Mouse (Mus musculus) limb, embryonic 14.5 days (tissue): ENCODE data around the gene Fancc. TPM values are rescaled to one million over a fixed set of nuclear protein-coding genes. Genes with fewer than 3 reads are reported as not detected.

Experiments used
- ATAC-seq: fragments of 200-750 bp; cut with Nextera tagmentation; 2 replicates; pipeline ENCODE4 v1.8.0; 2017; ENCODE audit warnings: low read depth, moderate number of reproducible peaks, moderate TSS enrichment; ENCODE audit not compliant: low FRiP score
- DNase-seq: peaks from one replicate; pipeline ENCODE4 v3.0.0-alpha.2; 2015; ENCODE audit warnings: low spot score
- H3K27ac ChIP-seq: fragments of 300-500 bp; sonication (generic); replicated peaks from 2 replicates; pipeline ENCODE4 v1.5.1; 2014; ENCODE audit warnings: low read depth, mild to moderate bottlenecking, low read length, moderate library complexity, mixed read lengths
- H3K27me3 ChIP-seq: fragments of 300-500 bp; sonication (generic); 2 replicates; pipeline ENCODE4 v1.6.1; 2014; ENCODE audit warnings: low read length, mixed read lengths; ENCODE audit not compliant: control insufficient read depth, insufficient read depth
- H3K36me3 ChIP-seq: fragments of 300-500 bp; sonication (generic); 2 replicates; pipeline ENCODE4 v1.6.1; 2014; ENCODE audit warnings: mild to moderate bottlenecking, low read length, moderate library complexity, mixed read lengths; ENCODE audit not compliant: control insufficient read depth, insufficient read depth
- H3K4me1 ChIP-seq: fragments of 300-500 bp; sonication (generic); 2 replicates; pipeline ENCODE4 v1.6.1; 2014; ENCODE audit warnings: antibody characterized with exemption, low read length, mixed read lengths; ENCODE audit not compliant: control insufficient read depth, insufficient read depth
- H3K4me2 ChIP-seq: fragments of 300-500 bp; sonication (generic); replicated peaks from 2 replicates; pipeline ENCODE4 v1.6.1; 2014; ENCODE audit warnings: low read depth, mild to moderate bottlenecking, low read length, moderate library complexity; ENCODE audit not compliant: severe bottlenecking
- H3K4me3 ChIP-seq: fragments of 300-500 bp; sonication (generic); replicated peaks from 2 replicates; pipeline ENCODE4 v1.5.1; 2014; ENCODE audit warnings: low read length
- H3K9ac ChIP-seq: fragments of 300-500 bp; sonication (generic); 2 replicates; pipeline ENCODE4 v1.6.1; 2014; ENCODE audit warnings: mild to moderate bottlenecking, low read depth, low read length, moderate library complexity; ENCODE audit not compliant: severe bottlenecking
- H3K9me3 ChIP-seq: fragments of 300-500 bp; sonication (generic); 2 replicates; pipeline ENCODE4 v1.6.1; 2016; ENCODE audit warnings: low read length; ENCODE audit not compliant: control insufficient read depth
- POLR2A ChIP-seq: fragments of 200-500 bp; IDR thresholded peaks from 2 replicates; pipeline ENCODE4 v1.8.0; 2012; ENCODE audit warnings: inconsistent platforms, mild to moderate bottlenecking, moderate library complexity, borderline replicate concordance; ENCODE audit not compliant: insufficient read depth, insufficient read length; ENCODE audit errors: extremely low read depth
- WGBS: fragments of 180-500 bp; shearing (Covaris S2); extraction: QIAGEN DNeasy Blood & Tissue Kit; methylation state at CpG from one replicate; pipeline ENCODE4 v1.1.7; 2014; 5-methylcytosine and 5-hydroxymethylcytosine counted together
- polyA plus RNA-seq, 2 experiments: library from polyadenylated mRNA; depleted of rRNA in 1 of 2; stranded (reverse) in 1 of 2; unstranded in 1 of 2; fragments of >200 nt; fragmentation: Nextera tagmentation in 1 of 2; extraction: Ambion mirVana in 1 of 2; gene quantifications; 2 replicates each; pipeline versions ENCODE4 v1.2.1 to v1.2.3; 2012 to 2014

The Fancc gene
- polyA plus RNA-seq, 2 experiments, result 20.5 to 22.8 TPM

DNA sequence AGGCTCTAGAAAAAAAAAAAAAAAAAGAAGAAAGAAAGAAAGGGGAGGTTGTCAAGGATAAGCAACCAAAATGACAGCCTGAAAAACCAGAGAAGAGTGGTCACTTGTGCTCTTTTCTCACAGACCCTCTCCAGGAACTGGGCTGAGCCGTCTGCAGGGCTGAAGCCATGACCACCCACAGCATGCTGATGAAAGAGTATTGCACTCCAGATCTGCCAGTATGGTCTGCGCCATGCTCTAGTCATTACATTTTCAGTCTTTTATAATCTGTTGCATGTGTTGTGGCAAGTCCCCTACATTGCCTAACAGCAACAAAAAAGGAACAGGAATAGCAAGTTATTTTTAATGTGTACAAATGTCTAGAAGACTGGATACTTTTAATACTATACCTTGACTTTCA is 114.9 kb downstream of the Fancc start:
- ATAC-seq (no peak), DNase-seq (peak; percentile 5)
- H3K9ac ChIP-seq, result no peak overlapping the region
- H3K27ac ChIP-seq, result no peak overlapping the region
- H3K27me3 ChIP-seq, result no peaks in the 10 kb centered on the region
- H3K4me1 ChIP-seq, result no peaks in the 10 kb centered on the region
- no peaks in the 10 kb centered on the region for H3K36me3 ChIP-seq
- TF ChIP-seq POLR2A, result no peak
- no peaks in the 10 kb centered on the region for H3K9me3 ChIP-seq
- 41% methylated on average over 2 of the region's 2 CpGs for WGBS
- no peak overlapping the region for H3K4me3 ChIP-seq
- H3K4me2 ChIP-seq, result no peak overlapping the region

DNA sequence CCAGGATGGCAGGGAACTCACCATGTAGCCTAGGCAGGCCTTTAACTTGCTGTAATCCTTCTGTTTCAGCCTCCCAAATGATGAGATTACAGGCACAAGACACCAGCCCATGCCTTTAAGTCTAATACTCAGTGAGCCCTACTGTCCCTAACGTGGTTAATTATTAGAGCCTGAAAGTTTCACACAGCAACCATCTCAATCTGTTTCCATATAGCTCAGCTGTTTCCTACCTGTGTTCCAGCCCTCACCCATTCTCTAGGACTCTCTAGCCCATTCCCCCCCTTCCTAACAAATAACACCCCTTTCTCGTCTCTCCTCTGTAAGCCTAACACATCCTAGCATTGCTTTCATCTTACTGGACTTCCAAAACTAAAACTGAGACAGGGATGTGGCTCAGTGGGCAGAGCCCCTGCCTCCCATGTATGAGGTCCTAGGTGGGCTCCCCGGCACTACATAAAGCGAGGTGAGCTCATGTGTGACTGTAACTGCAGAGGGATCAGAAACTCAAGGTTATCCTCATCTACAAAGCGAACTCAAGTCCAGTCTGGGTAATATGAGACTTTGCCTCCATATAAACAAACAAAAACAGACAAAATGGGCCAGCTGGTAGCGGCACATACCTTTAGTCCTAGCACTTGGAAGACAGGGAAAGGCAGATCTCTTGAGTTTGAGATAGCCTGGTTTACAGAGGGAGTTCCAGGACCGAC is 123.5 kb downstream of the Fancc start:
- Histone ChIP-seq H3K4me2 (no peak overlapping the region), H3K9ac (no peak overlapping the region), H3K36me3 (no peaks in the 10 kb centered on the region), H3K4me3 (no peak overlapping the region), H3K4me1 (peaks cover 2% of the 10 kb centered on the region; the same call in 1 of the 2 replicates), H3K27ac (no peak overlapping the region), H3K27me3 (no peaks in the 10 kb centered on the region), H3K9me3 (no peaks in the 10 kb centered on the region)
- ATAC-seq (no peak), DNase-seq (no peak)
- no peak for TF ChIP-seq POLR2A
- WGBS, result 82% methylated on average over 7 of the region's 7 CpGs

GRCm38 (mm10) chr13:63361755-63362154 is 135.3 kb downstream of the Fancc start:
- H3K9me3 ChIP-seq, result no peaks in the 10 kb centered on the region
- ATAC-seq (no peak), DNase-seq (no peak)
- no peak overlapping the region for H3K9ac ChIP-seq
- peaks cover 3% of the 10 kb centered on the region; the same call in 1 of the 2 replicates for H3K4me1 ChIP-seq
- no peak overlapping the region for H3K4me3 ChIP-seq
- TF ChIP-seq POLR2A, result no peak
- no peak overlapping the region for H3K27ac ChIP-seq
- no peaks in the 10 kb centered on the region for H3K27me3 ChIP-seq
- H3K4me2 ChIP-seq, result no peak overlapping the region
- no peaks in the 10 kb centered on the region for H3K36me3 ChIP-seq
- WGBS, result 80% methylated on average over 3 of the region's 3 CpGs

GRCm38 (mm10) chr13:63360111-63360885 is 136.8 kb downstream of the Fancc start:
- Histone ChIP-seq H3K27ac (no peak overlapping the region), H3K9me3 (no peaks in the 10 kb centered on the region), H3K4me2 (no peak overlapping the region), H3K36me3 (no peaks in the 10 kb centered on the region), H3K27me3 (no peaks in the 10 kb centered on the region), H3K9ac (no peak overlapping the region), H3K4me3 (no peak overlapping the region), H3K4me1 (peaks cover 3% of the 10 kb centered on the region; the same call in 1 of the 2 replicates)
- WGBS, result 66% methylated on average over 4 of the region's 4 CpGs
- no peak for TF ChIP-seq POLR2A
- no peak for ATAC-seq
- no peak for DNase-seq

DNA sequence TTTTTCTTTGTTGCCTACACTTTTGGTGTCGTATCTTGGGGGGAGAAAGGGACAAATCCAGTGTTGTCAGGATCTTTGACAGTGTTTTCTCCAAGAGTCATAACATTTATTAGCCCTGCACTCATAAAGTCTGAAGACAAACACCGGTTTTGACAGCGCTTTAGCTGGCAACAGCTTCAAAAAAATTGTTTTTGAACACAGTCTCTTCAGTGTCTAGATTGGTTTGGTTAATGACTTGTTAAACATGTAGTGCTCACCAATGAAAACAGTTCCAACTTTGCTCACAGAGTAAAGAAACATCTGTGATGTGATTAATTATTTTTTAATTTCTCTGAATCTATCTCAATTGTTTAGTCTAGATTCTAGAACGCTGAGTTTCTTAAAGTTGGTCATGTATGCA is 137.7 kb downstream of the Fancc start:
- H3K27me3 ChIP-seq, result no peaks in the 10 kb centered on the region
- peaks cover 3% of the 10 kb centered on the region; the same call in 1 of the 2 replicates for H3K4me1 ChIP-seq
- no peak overlapping the region for H3K9ac ChIP-seq
- no peak overlapping the region for H3K27ac ChIP-seq
- 86% methylated on average over 4 of the region's 4 CpGs for WGBS
- DNase-seq (no peak), ATAC-seq (no peak)
- no peak for TF ChIP-seq POLR2A
- H3K9me3 ChIP-seq, result no peaks in the 10 kb centered on the region
- H3K4me2 ChIP-seq, result no peak overlapping the region
- H3K36me3 ChIP-seq, result no peaks in the 10 kb centered on the region
- no peak overlapping the region for H3K4me3 ChIP-seq
